Mouse (Mus musculus): Measurements from ENCODE around the gene Med28. TPM values are rescaled to one million over a fixed set of nuclear protein-coding genes. Genes with fewer than 3 reads are reported as not detected.

Med28 gene
- total RNA-seq (2021): 10 to 100 TPM; 45.1 to 49.1 TPM
- long read RNA-seq, experiment 1, full-length matches to known transcripts: 53 of 55 reads
- long read RNA-seq, experiment 1, partial matches to known transcripts: 0 of 55 reads
- long read RNA-seq, experiment 1, other reads (novel, unspliced or antisense): 2 of 55 reads
- long read RNA-seq, experiment 2, full-length matches to known transcripts: 40 of 41 reads
- long read RNA-seq, experiment 2, partial matches to known transcripts: 0 of 41 reads
- long read RNA-seq, experiment 2, other reads (novel, unspliced or antisense): 1 of 41 reads

DNA sequence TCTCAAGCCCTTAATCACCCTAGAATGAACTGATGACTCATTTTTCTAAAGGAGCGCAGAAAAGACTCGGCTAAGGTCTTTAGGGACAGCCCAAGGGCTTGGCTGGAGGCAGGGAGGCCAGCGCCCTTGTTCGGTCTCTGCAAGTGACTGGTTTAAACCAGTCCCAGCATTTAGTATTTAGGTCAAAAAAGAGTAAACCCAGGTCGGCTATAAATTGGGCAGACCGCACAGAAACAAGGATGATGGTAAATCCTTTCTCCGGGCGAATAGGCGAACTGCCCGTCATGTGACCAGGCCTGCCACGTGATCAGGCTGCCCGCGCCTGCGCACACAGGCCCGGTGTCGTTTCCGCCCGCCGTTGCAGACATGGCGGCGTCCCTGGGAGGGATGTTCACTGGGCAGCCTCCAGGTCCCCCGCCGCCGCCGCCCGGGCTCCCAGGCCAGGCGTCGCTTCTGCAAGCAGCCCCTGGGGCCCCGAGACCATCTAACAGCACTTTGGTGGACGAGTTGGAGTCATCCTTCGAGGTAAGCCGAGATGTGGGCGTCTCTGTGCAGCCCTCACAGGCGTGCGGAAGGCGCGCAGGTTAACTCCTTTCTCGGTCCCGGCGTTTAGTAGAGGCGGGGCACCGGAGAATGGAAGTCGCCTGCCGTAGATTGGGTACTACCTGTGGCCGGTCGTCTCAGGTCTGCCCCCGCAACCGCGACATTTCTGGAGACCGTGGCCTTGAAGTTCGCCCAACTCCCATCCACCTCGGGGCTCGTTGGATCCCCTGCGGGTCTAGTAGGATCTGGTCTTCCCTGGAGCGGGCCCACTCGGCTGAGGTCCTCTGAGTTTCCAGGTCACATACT is at the start of gene Med28:
Med28 (plus strand) TSS at position 270 of the 849 bp plus-strand sequence.
- peak; percentile 96 to 97 for DNase-seq (ENCODE audit: low spot score in 2 of 2)

DNA sequence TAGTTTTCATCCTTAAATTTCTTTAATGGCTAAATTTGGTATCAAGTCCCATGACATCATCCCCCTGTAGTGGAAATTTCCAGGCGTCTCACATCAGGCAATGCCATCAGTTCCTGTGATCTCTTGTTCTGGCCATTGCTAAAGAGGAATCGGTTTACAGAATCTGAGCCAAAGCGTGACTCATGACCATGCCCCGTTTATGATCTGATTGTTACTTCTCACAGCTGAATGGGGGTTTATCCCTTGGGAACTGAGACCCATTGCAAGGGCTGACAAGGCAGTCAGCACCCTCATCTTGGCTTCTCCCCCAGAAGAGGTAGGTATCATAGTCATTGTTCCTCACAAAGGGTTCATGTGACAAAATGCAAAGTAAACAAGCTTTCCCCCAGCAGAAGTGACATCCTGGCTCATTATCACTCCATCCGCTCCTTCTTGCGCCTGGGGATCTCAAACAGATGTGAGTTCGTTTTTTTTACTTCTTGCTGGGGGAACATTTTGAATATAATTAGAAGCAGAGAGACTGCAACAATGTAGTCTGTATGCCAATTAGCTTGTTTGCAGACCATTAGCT is 47.1 kb upstream of the Med28 start:
- DNase-seq (ENCODE audit: low spot score in 2 of 2): no peak

DNA sequence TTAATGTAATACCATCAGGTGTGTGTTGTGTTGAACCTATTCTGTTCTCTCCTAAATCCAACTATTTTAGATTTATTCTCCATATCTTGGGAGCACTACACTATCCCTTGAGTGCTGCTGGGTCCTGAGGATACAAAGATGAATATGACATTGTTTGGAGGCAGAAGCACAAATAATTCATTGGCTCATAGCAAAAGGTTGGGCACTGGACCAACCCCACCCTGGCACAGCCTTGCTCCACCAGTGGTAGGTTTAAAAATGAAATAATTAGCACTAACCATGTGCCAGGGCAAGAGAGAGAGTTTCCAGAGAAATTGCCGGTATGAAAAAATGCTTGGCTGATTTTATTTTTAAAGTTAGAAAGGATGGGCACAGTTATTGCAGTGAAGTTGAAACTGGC is 46.5 kb upstream of the Med28 start:
- DNase-seq (ENCODE audit: low spot score in 2 of 2): no peak

DNA sequence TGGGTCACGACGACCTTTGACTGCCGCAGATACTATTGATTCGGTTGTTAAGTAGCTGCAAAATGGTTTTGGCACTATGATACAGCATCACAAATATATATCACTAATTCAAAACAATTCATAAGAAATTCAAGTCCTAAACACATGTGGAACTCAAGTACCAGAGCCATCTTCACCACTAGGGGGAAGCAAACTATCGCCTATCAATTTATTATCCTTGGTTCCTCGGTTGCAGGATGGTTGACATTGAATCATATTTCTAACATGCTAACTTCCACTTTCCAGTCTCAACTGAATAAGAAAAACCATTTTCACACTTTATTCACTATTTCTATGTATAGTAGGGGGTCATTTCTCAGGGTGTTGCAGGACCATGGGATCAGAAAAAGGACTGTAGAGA is 45.8 kb upstream of the Med28 start:
- DNase-seq (ENCODE audit: low spot score in 2 of 2): no peak

DNA sequence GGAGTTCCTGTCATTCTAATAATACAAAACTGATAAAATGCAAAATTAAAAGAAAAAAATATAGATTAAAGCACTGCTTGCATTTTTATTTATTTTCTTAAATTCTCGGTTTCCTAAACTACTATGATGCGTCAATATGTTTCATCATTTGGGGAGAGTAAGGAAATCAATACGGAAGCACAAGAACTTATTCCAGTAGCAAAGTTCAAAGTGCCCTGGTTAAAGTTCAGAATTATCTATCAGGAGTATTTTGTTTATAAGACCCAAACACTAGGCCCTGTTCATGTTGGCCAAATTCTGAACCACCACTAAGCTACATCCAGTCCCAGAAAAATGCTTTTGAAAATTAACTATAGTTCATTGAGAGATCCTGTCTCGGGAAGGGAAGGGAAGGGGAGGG is 45.3 kb upstream of the Med28 start:
- DNase-seq (ENCODE audit: low spot score in 2 of 2): no peak

DNA sequence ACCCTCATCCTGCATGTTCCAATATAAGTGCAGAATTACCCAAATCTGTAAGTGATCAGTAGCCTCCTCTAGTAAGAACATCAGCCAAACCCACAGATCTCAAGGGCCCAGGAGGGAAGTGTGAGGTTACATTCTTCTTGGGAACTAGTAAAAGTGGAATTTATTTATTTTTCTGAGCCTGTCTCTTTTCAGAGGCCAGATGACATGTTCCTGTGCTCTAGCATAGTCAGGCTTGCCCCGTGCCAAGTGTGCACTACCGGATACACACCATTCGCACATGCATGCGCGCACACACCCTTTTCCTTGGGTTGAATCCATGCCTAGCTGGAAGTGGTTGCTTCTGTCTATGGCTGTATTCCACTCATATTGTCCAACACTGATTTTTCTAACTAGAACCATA is 44.3 kb upstream of the Med28 start:
- no peak for DNase-seq (ENCODE audit: low spot score in 2 of 2)

DNA sequence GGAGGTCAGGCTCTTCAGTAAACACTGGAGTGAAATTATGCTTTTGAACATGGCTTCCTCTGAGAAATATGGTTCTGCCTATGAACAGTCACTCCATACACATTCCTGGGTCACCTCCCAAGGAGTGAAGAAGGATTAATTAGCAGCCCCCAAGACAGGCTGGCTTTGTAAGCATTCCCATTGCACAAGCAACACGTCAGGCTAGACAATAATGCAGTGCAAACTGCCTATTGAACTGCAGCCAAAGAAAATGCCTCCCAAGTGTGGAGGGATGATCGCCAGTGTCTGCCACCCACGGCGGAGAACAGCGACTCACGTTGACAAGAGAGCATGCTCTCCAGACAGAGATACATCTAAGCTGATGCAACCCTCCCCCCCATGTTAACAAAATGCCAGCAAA is 43.7 kb upstream of the Med28 start:
- DNase-seq (ENCODE audit: low spot score in 2 of 2): no peak

DNA sequence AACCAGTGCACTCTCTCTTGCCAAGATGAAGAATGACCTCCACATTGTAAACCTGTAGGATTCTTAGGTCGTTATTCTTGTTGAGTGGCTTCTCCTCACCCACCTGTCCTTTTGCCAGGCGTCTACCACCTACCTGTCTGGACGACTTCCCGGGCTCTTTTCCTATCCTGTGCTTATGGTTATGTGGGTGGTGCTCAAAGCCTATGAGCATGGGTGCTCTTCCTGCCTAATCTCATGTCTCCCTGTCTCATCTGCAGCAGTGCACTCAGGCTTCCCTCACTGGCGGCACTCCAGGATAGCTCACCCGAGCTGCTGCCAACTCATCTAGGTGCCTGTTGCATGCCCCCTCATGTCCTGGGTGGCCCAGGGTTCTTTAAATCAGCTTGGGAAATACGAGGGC is 42.4 kb upstream of the Med28 start:
- DNase-seq (ENCODE audit: low spot score in 2 of 2): no peak

DNA sequence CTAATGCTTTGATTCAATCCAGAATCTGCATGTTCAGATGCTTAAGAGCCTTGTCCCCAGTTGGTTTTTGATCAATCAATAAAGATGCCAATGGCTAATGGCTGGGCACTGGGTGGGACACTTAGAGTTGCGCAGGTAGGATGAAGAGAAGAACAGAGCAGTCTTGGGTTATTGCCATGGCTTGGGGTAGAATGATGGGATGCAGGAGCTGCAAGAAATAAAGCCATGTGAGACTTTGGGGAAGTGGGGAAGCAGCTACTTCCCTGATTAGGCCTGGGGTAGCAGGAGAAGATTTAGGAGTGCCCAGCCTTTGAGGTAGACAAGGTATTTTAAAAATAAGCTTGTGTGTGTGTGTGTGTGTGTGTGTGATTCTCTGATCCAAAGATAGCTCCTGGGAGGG is 40.0 kb upstream of the Med28 start:
- no peak for DNase-seq (ENCODE audit: low spot score in 2 of 2)

DNA sequence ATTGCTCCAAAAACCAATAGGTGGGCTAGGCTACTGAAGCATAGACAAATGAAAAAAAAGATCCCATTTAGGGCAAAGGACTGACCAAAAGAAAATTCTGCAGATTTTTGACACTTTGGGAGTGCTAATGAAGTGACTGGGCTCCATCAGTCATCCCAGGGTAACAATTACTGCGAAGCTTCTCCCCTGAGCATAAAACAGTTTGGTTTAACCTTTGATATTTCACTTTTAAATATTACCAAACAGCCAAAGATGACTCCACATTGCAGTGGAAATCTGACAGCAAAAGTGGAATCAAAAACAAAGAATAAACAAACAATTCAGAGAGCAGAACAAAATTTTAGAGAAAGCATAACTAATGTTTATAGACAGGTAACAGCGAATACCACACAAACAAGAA is 38.9 kb upstream of the Med28 start:
- DNase-seq (ENCODE audit: low spot score in 2 of 2): no peak

DNA sequence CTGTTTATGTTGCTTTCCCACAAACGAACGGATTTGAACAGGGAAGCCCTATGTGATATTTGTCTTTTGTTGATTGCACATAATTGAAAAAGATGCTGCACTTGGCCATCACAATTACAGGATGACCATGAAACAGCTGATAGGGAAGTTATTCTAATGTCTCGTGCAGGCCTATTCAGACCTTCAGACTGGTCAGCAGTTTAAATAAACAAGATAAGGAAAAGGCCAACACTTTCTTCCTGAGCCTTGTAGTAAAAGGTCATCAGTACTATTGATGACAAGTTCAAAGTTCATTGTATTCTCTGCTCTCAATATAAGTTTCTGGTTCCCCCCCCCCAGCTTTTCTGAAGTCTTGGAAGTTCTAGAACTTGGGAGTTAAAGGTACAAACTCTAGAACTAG is 37.4 kb upstream of the Med28 start:
- no peak for DNase-seq (ENCODE audit: low spot score in 2 of 2)

DNA sequence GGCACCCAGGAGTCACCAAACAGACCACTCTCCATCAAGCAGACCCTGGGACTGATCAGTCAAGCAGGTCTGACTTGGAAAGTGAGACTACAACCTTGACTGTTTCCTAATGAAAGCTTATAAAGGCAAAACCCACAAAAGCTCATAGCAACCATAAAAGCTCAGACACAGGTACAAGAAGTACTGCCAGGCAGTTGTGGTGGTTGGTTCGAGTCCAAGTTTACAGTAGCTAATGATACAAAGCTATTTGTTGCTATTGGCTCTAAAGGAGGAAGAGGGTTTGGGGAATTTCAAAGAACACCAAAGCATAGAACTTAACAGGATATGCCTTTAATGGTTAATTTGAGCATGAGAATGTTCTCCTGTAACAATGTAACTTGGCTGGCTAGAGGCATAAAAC is 36.4 kb upstream of the Med28 start:
- DNase-seq (ENCODE audit: low spot score in 2 of 2): no peak

DNA sequence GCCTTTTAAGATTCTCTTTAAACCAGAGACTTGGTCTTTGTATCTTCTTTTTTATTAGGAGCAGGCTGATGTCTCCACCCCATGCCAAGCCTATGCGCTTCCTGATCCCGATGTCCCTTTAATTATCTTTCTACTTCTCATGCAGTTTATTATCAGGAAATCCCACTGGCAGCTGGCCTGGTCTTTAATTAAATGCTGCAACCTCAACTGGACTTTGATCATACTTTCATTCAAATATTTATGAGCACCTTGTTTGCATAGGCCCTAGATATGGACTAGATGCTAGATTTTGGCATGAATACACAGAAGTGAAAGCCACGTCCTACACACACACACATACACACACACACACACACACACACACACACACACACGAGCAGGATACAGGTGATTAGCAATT is 28.3 kb upstream of the Med28 start:
- DNase-seq (ENCODE audit: low spot score in 2 of 2): no peak

DNA sequence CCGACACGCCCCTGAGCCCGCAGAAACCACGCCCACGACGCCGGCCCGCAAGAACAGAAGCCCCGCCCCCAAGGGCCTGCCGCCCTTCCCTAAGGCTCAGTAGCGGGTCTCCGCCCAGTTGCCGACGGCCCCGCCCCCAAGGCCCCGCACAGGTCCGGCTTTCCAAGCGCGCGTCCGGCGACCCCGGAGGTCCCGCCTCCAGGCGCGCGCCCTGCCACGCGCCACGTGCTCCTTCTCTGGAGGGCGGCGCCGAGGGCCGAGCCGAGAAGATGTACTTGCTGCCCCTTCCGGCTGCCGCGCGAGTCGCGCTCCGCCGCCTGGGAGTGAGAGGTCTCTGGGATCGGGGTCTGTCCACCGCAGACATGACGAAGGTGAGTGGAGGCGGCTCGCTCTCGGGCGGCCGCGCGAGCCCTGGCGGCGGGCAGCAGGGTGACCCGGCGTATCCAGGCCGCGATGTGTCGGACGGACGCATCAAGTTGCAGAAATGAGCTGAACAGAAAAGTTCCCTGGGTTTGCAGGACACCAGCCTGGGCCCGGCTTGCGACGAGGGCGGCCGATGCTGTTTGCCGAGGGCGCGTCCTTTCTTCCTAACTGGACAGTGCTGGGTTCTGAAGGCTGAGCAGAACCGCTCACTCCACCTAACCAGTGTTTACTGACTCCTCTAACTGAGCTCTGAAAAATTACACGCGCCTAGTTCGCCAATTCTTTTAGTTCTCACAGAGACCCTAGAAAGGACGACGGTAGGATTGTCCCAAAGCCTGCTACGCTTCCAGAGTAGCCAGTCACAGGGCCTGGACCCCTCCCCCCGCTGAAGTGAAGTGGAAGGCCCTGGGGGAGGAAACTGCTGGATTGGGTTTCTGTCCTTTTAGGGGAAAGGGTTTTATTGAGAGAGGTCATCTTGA is 26.6 kb upstream of the Med28 start, which contains the start of gene Lap3:
Lap3 (plus strand) TSS at position 184 of the 902 bp plus-strand sequence.
- DNase-seq (ENCODE audit: low spot score in 2 of 2): peak; percentile 99 to 100

DNA sequence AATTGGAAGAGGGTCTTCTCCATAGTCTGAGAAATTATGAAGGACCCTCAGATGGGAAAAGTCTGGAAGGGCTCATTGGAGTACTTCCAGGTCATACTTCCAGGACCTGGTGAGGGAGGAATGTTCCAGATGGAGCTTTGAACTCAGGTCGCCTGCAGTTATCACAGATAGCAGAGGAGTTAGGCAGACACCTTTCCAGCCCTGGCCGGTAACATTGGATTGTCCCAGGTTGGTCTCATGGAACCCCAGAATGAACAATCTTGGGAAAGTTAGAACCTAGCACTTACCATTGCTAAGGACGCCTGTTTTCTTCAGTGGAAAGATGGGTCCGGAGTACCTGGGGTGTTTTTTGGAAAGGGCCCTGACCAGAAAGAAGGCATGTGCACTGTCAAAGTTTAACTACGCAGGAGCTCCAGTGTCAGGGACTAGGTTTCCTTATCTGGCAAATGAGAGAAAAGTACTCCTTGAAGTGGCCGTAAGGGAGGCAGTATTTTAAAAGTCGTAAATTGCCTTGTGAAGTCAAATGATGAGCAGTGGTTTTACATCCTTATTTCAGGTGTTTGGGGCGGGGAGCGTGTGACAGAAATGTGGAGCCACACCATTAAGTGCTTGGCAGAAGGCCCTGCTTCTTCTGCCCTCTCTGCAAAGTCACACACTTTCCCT is 25.8 kb upstream of the Med28 start:
- no peak for DNase-seq (ENCODE audit: low spot score in 2 of 2)

DNA sequence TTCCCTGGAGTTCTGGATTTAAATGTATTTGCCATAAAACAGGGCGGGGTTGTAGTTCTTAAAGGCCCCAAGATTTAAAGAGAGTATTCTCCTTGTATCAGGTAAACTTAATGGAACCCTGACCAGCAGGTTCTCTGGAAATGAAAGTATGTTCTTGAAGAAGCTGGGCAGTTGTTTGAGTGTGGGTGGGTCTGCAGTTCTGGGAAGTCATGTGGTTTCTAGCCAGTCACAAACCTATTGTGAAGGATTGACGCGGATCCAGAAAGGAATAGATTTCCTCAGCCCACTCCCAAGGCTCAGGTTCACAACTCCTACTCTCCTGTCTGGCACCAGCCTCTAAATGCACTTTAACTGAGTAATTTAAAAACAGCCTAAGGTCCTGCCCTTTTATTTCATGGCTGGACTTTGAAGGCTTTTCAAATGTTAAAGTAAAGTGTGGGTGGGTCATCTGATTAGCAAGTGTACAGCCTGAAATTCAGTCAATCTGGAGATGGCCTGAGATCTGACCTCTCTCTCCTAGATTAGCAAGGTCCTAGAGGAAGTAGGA is 24.5 kb upstream of the Med28 start:
- DNase-seq (ENCODE audit: low spot score in 2 of 2): no peak

DNA sequence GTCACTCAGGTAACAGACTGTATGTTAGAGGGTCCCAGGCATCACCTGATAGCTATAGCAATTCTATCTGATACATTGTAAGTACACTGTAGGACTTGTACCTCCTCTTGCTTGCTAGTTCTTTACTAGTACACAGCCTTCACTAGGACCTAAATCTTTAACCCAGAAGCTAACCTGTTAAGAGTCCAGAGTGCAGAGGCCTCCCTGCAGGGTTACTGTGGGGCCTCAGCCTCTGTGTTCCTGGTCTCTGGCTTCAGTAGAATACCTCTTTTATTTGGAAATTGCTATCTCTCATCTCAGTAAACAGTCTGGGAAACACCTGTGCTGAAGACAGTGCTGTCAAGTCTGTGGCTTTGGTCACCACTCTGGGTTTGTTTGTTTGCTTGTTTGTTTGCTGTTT is 24.0 kb upstream of the Med28 start:
- DNase-seq (ENCODE audit: low spot score in 2 of 2): no peak

DNA sequence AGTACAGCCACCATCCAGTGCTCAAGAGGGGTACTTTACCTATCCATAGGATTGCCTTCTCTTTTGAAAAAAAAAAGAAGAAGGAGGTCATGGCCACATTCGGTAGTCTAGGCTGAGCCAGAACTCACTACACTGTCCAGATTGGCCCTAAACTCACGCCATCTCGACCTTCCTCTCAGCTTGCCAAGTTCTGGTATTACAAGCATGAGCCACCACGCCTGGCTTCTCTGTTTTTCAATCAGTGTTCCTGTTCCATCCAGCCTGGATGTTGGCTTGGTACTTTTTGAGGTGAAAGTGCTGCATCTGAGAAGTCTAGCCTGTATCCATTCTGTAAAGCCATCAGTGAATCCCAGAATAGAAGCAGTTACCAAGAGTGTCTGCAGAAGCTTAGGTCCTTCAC is 23.6 kb upstream of the Med28 start:
- no peak for DNase-seq (ENCODE audit: low spot score in 2 of 2)

DNA sequence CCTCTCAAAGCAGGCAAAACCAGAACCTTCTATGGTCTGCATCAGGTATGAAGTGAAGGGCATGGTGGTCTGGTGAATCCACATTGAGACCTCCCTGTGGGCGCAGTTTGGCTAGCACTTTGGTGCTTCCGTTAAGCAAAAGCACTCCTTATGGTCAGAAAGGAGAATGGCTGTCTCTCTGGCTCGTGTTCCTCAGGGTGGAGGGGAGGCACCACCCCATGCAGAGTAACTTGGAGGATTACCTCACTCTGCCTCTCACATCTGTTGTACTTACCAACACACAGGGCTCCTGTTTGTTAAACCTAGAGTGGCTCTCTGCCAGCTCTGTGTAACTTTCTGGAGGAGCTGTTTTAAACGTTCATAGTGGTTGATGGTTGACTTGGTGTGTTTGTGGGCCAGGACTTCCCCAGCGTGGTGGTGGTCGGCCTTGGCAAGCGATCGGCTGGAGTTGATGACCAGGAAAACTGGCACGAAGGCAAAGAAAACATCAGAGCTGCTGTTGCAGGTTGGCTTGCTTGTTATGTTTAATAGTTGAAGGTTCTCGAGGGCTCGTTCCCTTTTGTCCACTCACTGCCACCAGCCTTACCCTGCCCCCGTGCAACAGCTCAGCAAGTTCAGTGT is 23.0 kb upstream of the Med28 start:
- no peak for DNase-seq (ENCODE audit: low spot score in 2 of 2)

DNA sequence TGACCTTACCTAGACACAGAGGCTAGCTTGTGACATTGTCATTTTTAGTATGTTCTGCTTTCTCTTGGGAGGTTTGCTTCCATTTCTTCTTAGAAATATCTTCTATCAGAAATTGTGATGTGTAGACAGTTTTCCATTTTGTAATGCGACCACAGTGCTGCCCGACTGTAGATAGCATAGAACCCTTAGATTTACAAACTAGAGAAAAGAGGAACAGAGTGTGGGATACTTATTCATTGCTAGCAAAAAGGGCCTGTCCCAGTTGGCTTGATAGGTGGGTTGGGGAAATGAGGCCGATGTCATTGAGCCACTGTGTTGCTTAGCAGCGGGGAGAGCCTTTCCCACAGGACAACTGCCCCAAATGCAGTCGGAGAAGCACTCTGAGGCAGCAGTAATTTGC is 22.5 kb upstream of the Med28 start:
- no peak for DNase-seq (ENCODE audit: low spot score in 2 of 2)
